Mouse (Mus musculus) MEL (cell line): Measurements from ENCODE around the gene Gnat1. TPM values are rescaled to one million over a fixed set of nuclear protein-coding genes. Genes with fewer than 3 reads are reported as not detected.
A peak's percentile ranks its signal among the peaks of the same experiment; 100 is the strongest.

ENCODE experiments used
- DNase-seq: peaks from one replicate; pipeline ENCODE4 v3.0.0; 2011; ENCODE audit warnings: low read depth, low spot score
- H3K27ac ChIP-seq: 2 replicates; pipeline ENCODE4 v1.5.1; 2012; ENCODE audit warnings: low read depth, mild to moderate bottlenecking, control low read depth, low read length, moderate library complexity; ENCODE audit not compliant: control insufficient read depth
- H3K27me3 ChIP-seq, 2 experiments: fragments of 150-350 bp in 1 of 2; sonication (generic) in 1 of 2; 2 replicates each; pipeline ENCODE4 v1.6.1; 2012; ENCODE audit warnings: low read length in 2 of 2, mild to moderate bottlenecking in 2 of 2, improper control_type of control experiment in 1 of 2, moderate library complexity in 1 of 2; ENCODE audit not compliant: insufficient read depth in 2 of 2, control insufficient read depth in 1 of 2
- H3K36me3 ChIP-seq, 2 experiments: 2 replicates each; pipeline ENCODE4 v1.6.1; 2012 to 2014; ENCODE audit warnings: low read length in 2 of 2, improper control_type of control experiment in 1 of 2, inconsistent platforms in 1 of 2, mild to moderate bottlenecking in 1 of 2; ENCODE audit not compliant: insufficient read depth in 2 of 2, control insufficient read depth in 1 of 2
- H3K4me1 ChIP-seq, 2 experiments: fragments of 150-350 bp in 1 of 2; sonication (generic) in 1 of 2; 2 replicates each; pipeline ENCODE4 v1.6.1; 2012; ENCODE audit warnings: low read length in 2 of 2, improper control_type of control experiment in 1 of 2, mild to moderate bottlenecking in 1 of 2; ENCODE audit not compliant: insufficient read depth in 2 of 2, control insufficient read depth in 1 of 2
- H3K4me3 ChIP-seq, 2 experiments: fragments of 150-350 bp in 1 of 2; sonication (generic) in 1 of 2; 2 replicates each; pipeline ENCODE4 v1.5.1; 2012; ENCODE audit warnings: low read depth in 2 of 2, low read length in 2 of 2, mild to moderate bottlenecking in 2 of 2, moderate library complexity in 2 of 2, control low read depth in 1 of 2, improper control_type of control experiment in 1 of 2; ENCODE audit not compliant: control insufficient read depth in 1 of 2, insufficient read depth in 1 of 2
- H3K79me2 ChIP-seq: 2 replicates; pipeline ENCODE4 v1.6.1; 2012; ENCODE audit warnings: mild to moderate bottlenecking, low read length, moderate library complexity; ENCODE audit not compliant: control insufficient read depth, poor library complexity, insufficient read depth
- H3K9ac ChIP-seq: 2 replicates; pipeline ENCODE4 v1.6.1; 2012; ENCODE audit warnings: low read depth, mild to moderate bottlenecking, control low read depth, low read length, moderate library complexity; ENCODE audit not compliant: control insufficient read depth, poor library complexity, severe bottlenecking
- H3K9me3 ChIP-seq: fragments of 150-350 bp; sonication (generic); replicated peaks from 2 replicates; pipeline ENCODE4 v1.6.1; 2012; ENCODE audit warnings: mild to moderate bottlenecking, low read length, improper control_type of control experiment, moderate library complexity; ENCODE audit not compliant: insufficient read depth
- EP300 ChIP-seq, 2 experiments: IDR thresholded peaks; 2 replicates each; pipeline ENCODE4 v1.6.1; 2011; ENCODE audit warnings: improper control_type of control experiment in 2 of 2, low read length in 2 of 2, low read depth in 1 of 2, mild to moderate bottlenecking in 1 of 2
- ETS1 ChIP-seq: IDR thresholded peaks from 2 replicates; pipeline ENCODE4 v1.6.1; 2012; ENCODE audit warnings: low read depth, mild to moderate bottlenecking, inconsistent platforms, low read length, improper control_type of control experiment, moderate library complexity
- GABPA ChIP-seq: IDR thresholded peaks from 2 replicates; pipeline ENCODE4 v1.6.1; 2012; ENCODE audit warnings: low read depth, mild to moderate bottlenecking, inconsistent platforms, low read length, improper control_type of control experiment, moderate library complexity
- HCFC1 ChIP-seq: IDR thresholded peaks from 2 replicates; pipeline ENCODE4 v1.6.1; 2012; ENCODE audit warnings: low read depth, mild to moderate bottlenecking, inconsistent platforms, low read length, improper control_type of control experiment, moderate library complexity
- MAX ChIP-seq: IDR thresholded peaks from 2 replicates; pipeline ENCODE4 v1.6.1; 2011; ENCODE audit warnings: low read length, improper control_type of control experiment
- NRF1 ChIP-seq: IDR thresholded peaks from 2 replicates; pipeline ENCODE4 v1.6.1; 2014; ENCODE audit warnings: low read depth, mild to moderate bottlenecking, inconsistent platforms, low read length, improper control_type of control experiment, moderate library complexity; ENCODE audit not compliant: poor library complexity, insufficient read depth, severe bottlenecking
- RCOR1 ChIP-seq: IDR thresholded peaks from 2 replicates; pipeline ENCODE4 v1.6.1; 2012; ENCODE audit warnings: low read depth, mild to moderate bottlenecking, inconsistent platforms, low read length, improper control_type of control experiment
- TAL1 ChIP-seq: IDR thresholded peaks from 2 replicates; pipeline ENCODE4 v1.6.1; 2012; ENCODE audit warnings: mild to moderate bottlenecking, inconsistent platforms, low read length, moderate library complexity, mixed read lengths
- TCF12 ChIP-seq: IDR thresholded peaks from 2 replicates; pipeline ENCODE4 v1.6.1; 2014; ENCODE audit warnings: low read depth, mild to moderate bottlenecking, inconsistent platforms, low read length, improper control_type of control experiment, moderate library complexity
- USF1 ChIP-seq: IDR thresholded peaks from 2 replicates; pipeline ENCODE4 v1.6.1; 2014; ENCODE audit warnings: low read depth, mild to moderate bottlenecking, inconsistent platforms, low read length, improper control_type of control experiment, moderate library complexity
- USF2 ChIP-seq, 2 experiments: IDR thresholded peaks; 2 replicates each; pipeline ENCODE4 v1.6.1; 2011 to 2012; ENCODE audit warnings: improper control_type of control experiment in 2 of 2, low read length in 2 of 2, borderline replicate concordance in 1 of 2, inconsistent platforms in 1 of 2, low read depth in 1 of 2, mild to moderate bottlenecking in 1 of 2; ENCODE audit not compliant: insufficient read depth in 1 of 2
- ZMIZ1 ChIP-seq: IDR thresholded peaks from 2 replicates; pipeline ENCODE4 v1.6.1; 2012; ENCODE audit warnings: low read depth, mild to moderate bottlenecking, inconsistent platforms, low read length, improper control_type of control experiment, moderate library complexity
- ZNF384 ChIP-seq: IDR thresholded peaks from 2 replicates; pipeline ENCODE4 v1.6.1; 2012; ENCODE audit warnings: low read depth, mild to moderate bottlenecking, inconsistent platforms, low read length, improper control_type of control experiment
- polyA plus RNA-seq, 2 experiments: library from polyadenylated mRNA; stranded (reverse) in 1 of 2; unstranded in 1 of 2; fragments of >175 nt in 1 of 2; fragments of >200 nt in 1 of 2; gene quantifications; 2 replicates each; pipeline versions ENCODE4 v1.2.1 to v1.2.4; 2012; ENCODE audit warnings: low replicate concordance in 2 of 2, low read depth in 1 of 2; ENCODE audit not compliant: insufficient read length in 2 of 2, insufficient read depth in 1 of 2, missing spikeins in 1 of 2
- total RNA-seq: library from RNA; depleted of rRNA; stranded (reverse); fragments of 300-350 nt; gene quantifications from 2 replicates; pipeline ENCODE4 v1.2.3, GENCODE M21; 2012; rRNA removed

The Gnat1 gene
- 0.27 TPM in 1 of 2 replicates, not detected in the other for total RNA-seq
- polyA plus RNA-seq, result 100 to 1,000 TPM in 1 of 2 experiments, not detected in 1; 326 TPM

GRCm38 (mm10) chr9:107679501-107679900 lies at the start of gene Gnat1:
Gene Gnat1 (minus strand): TSS chr9:107679712.
- H3K36me3 ChIP-seq, result 0 out of 4 replicates have a peak, but pooled peaks cover 0 to 2% of the 10 kb centered on the region in 2 experiments
- no peaks in the 10 kb centered on the region for H3K9me3 ChIP-seq
- no peak within 1 kb of the TSS for H3K27ac ChIP-seq
- H3K4me1 ChIP-seq, result 0 out of 4 replicates have a peak, but pooled peaks cover 0 to 5% of the 10 kb centered on the region in 2 experiments
- TF ChIP-seq USF1 (no peak), NRF1 (no peak), TAL1 (no peak), ZNF384 (no peak), EP300 (IDR thresholded peaks at IDR 0.05; ENCODE audit: low read depth in 1 of 2, low read length in 2 of 2) (no peak), RCOR1 (no peak), HCFC1 (no peak), ETS1 (no peak), USF2 (IDR thresholded peaks at IDR 0.05; ENCODE audit: borderline replicate concordance in 1 of 2, insufficient read depth in 1 of 2, low read depth in 1 of 2, low read length in 2 of 2) (no peak), TCF12 (no peak)
- TF ChIP-seq, all 39 proteins: peak for 0
- Histone ChIP-seq H3K79me2 (no peaks in the 10 kb centered on the region), H3K9ac (no peak within 1 kb of the TSS), H3K27me3 (peaks cover 0 to 6% of the 10 kb centered on the region in 2 experiments; a peak in 2 of 4 replicates), H3K4me3 (no peak within 1 kb of the TSS)
- DNase-seq, result no peak

DNA sequence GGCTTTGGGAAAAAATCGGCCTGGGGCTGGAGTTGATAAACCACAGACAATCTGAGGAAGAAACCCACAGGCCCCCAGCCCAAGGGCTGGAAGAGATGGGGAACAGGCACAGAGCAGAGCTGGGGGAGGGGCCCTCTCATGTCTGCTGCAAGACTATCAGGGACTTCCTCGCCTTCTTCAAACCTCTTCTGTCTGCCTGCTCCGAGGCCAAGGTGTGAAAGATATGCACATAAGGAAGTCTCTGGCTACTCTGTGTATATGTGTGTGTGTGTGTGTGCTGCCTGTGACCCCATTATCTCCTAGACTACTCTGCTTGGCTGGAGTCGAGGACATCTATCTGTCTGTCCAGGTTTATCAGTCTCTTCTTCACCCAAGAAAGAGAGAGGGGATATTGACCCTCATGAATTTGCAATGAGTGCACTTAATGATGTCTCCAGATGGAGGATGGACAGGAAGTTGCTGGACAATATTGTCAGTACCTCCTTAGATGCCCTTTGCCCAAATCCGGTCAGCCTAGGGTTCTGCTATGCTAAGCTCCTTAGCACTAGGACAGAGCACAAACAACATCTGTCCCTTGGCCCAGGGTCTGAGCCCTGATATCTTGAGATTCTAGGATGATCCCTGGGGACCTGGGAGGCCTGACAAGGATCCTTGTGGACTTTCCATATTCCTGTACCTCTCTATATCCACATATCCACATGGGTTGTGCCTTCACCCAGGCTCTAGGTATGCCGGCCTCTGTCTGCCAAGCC lies 49.6 kb upstream of the Gnat1 start:
- Histone ChIP-seq H3K9ac (no peak overlapping the region), H3K4me1 (peaks cover 19 to 37% of the 10 kb centered on the region in 2 experiments), H3K27ac (no peak overlapping the region), H3K79me2 (no peaks in the 10 kb centered on the region), H3K27me3 (no peaks in the 10 kb centered on the region), H3K4me3 (no peak overlapping the region), H3K9me3 (no peaks in the 10 kb centered on the region), H3K36me3 (peaks cover 0 to 19% of the 10 kb centered on the region in 2 experiments; a peak in 2 of 4 replicates)
- DNase-seq, result peak; percentile 54
- TF ChIP-seq MAX (peak; percentile 62; the same call in 1 of the 2 replicates), EP300 (IDR thresholded peaks at IDR 0.05; ENCODE audit: low read depth in 1 of 2, low read length in 2 of 2) (peak in 1 of 2 experiments; percentile 13; a peak in 1 of 4 replicates), GABPA (no peak), ZMIZ1 (no peak)
